Mouse (Mus musculus): ENCODE measurements around the gene Gpr35. TPM values are rescaled to one million over a fixed set of nuclear protein-coding genes. Genes with fewer than 3 reads are reported as not detected.

Gpr35 gene
- polyA plus RNA-seq, 1 experiment from 2014 or later = 0.41 TPM

- WGBS = 70% methylated on average over 2 of the region's 2 CpGs
- no peak for ATAC-seq (ENCODE audit: low FRiP score)
- no peaks in the 10 kb centered on the region for H3K27me3 ChIP-seq
- no peaks in the 10 kb centered on the region for H3K36me3 ChIP-seq
- no peak overlapping the region for H3K4me3 ChIP-seq
- no peaks in the 10 kb centered on the region for H3K9me3 ChIP-seq (replicated peaks)
- H3K27ac ChIP-seq = no peak overlapping the region
- no peak overlapping the region for H3K4me2 ChIP-seq (replicated peaks)
- H3K9ac ChIP-seq = no peak overlapping the region
- no peaks in the 10 kb centered on the region for H3K4me1 ChIP-seq
These were observed 42.2 kb downstream of the Gpr35 start for GRCm38 (mm10) chr1:92992880-92993279.

- no peak for ATAC-seq (ENCODE audit: low FRiP score)
- 84% methylated on average over 7 of the region's 7 CpGs for WGBS
- no peaks in the 10 kb centered on the region for H3K36me3 ChIP-seq
- H3K9ac ChIP-seq = no peak within 1 kb of the TSS
- no peak within 1 kb of the TSS for H3K4me2 ChIP-seq (replicated peaks)
- H3K9me3 ChIP-seq (replicated peaks) = 0 out of 2 replicates have a peak, but pooled peaks cover 3% of the 10 kb centered on the region
- H3K4me3 ChIP-seq = no peak within 1 kb of the TSS
- H3K27me3 ChIP-seq = no peaks in the 10 kb centered on the region
- no peaks in the 10 kb centered on the region for H3K4me1 ChIP-seq
- H3K27ac ChIP-seq = no peak within 1 kb of the TSS
These were observed 55.4 kb downstream of the Gpr35 start, which contains the start of gene Aqp12 for GRCm38 (mm10) chr1:93006061-93006460. Gene Aqp12 (plus strand): TSS chr1:93006334.

GRCm38 (mm10) chr1:93009196-93009595 lies 58.5 kb downstream of the Gpr35 start:
- Histone ChIP-seq H3K4me2 (replicated peaks) (no peak overlapping the region), H3K36me3 (no peaks in the 10 kb centered on the region), H3K9me3 (replicated peaks) (no peaks in the 10 kb centered on the region), H3K27me3 (no peaks in the 10 kb centered on the region), H3K4me1 (no peaks in the 10 kb centered on the region), H3K9ac (no peak overlapping the region), H3K27ac (no peak overlapping the region), H3K4me3 (no peak overlapping the region)
- ATAC-seq (ENCODE audit: low FRiP score) = no peak
- 78% methylated on average over 4 of the region's 4 CpGs for WGBS

GRCm38 (mm10) chr1:93010731-93011130 lies 60.1 kb downstream of the Gpr35 start:
- Histone ChIP-seq H3K4me3 (no peak overlapping the region), H3K9ac (no peak overlapping the region), H3K9me3 (replicated peaks) (no peaks in the 10 kb centered on the region), H3K36me3 (0 out of 2 replicates have a peak, but pooled peaks cover 6% of the 10 kb centered on the region), H3K4me2 (replicated peaks) (no peak overlapping the region), H3K27me3 (no peaks in the 10 kb centered on the region), H3K27ac (no peak overlapping the region), H3K4me1 (no peaks in the 10 kb centered on the region)
- WGBS = 26% methylated on average over 3 of the region's 3 CpGs
- ATAC-seq (ENCODE audit: low FRiP score) = no peak

GRCm38 (mm10) chr1:93012103-93012585 lies 61.5 kb downstream of the Gpr35 start:
- H3K27ac ChIP-seq = no peak overlapping the region
- H3K4me2 ChIP-seq (replicated peaks) = no peak overlapping the region
- no peaks in the 10 kb centered on the region for H3K9me3 ChIP-seq (replicated peaks)
- ATAC-seq (ENCODE audit: low FRiP score) = no peak
- H3K9ac ChIP-seq = no peak overlapping the region
- no peak overlapping the region for H3K4me3 ChIP-seq
- no peaks in the 10 kb centered on the region for H3K27me3 ChIP-seq
- peaks cover 16% of the 10 kb centered on the region for H3K36me3 ChIP-seq
- H3K4me1 ChIP-seq = no peaks in the 10 kb centered on the region
- 70% methylated on average over 7 of the region's 7 CpGs for WGBS

GRCm38 (mm10) chr1:93013367-93013766 lies 62.7 kb downstream of the Gpr35 start:
- 86% methylated on average over 4 of the region's 4 CpGs for WGBS
- no peak for ATAC-seq (ENCODE audit: low FRiP score)
- H3K9ac ChIP-seq = no peak overlapping the region
- no peaks in the 10 kb centered on the region for H3K27me3 ChIP-seq
- no peak overlapping the region for H3K4me3 ChIP-seq
- no peak overlapping the region for H3K27ac ChIP-seq
- H3K4me1 ChIP-seq = no peaks in the 10 kb centered on the region
- peaks cover 27% of the 10 kb centered on the region for H3K36me3 ChIP-seq
- H3K4me2 ChIP-seq (replicated peaks) = no peak overlapping the region
- no peaks in the 10 kb centered on the region for H3K9me3 ChIP-seq (replicated peaks)

GRCm38 (mm10) chr1:93014460-93014859 lies 63.8 kb downstream of the Gpr35 start:
- Histone ChIP-seq H3K36me3 (peaks cover 36% of the 10 kb centered on the region), H3K4me3 (no peak overlapping the region), H3K9ac (no peak overlapping the region), H3K4me1 (no peaks in the 10 kb centered on the region), H3K27me3 (no peaks in the 10 kb centered on the region), H3K9me3 (replicated peaks) (no peaks in the 10 kb centered on the region), H3K27ac (no peak overlapping the region), H3K4me2 (replicated peaks) (no peak overlapping the region)
- ATAC-seq (ENCODE audit: low FRiP score) = no peak; the same call in 1 of the 2 replicates

- 0 out of 2 replicates have a peak, but pooled peaks have one; percentile 20 for ATAC-seq (ENCODE audit: low FRiP score)
- WGBS = 64% methylated on average over 2 of the region's 2 CpGs
- peaks cover 43% of the 10 kb centered on the region for H3K36me3 ChIP-seq
These were observed 64.5 kb downstream of the Gpr35 start for GRCm38 (mm10) chr1:93015136-93015535.

GRCm38 (mm10) chr1:93018716-93019115 lies 68.1 kb downstream of the Gpr35 start:
- H3K9ac ChIP-seq = no peak overlapping the region
- 88% methylated on average over 10 of the region's 10 CpGs for WGBS
- H3K36me3 ChIP-seq = peaks cover 79% of the 10 kb centered on the region
- H3K4me2 ChIP-seq (replicated peaks) = no peak overlapping the region
- H3K27ac ChIP-seq = no peak overlapping the region
- no peaks in the 10 kb centered on the region for H3K9me3 ChIP-seq (replicated peaks)
- no peak for ATAC-seq (ENCODE audit: low FRiP score)
- H3K27me3 ChIP-seq = no peaks in the 10 kb centered on the region
- no peak overlapping the region for H3K4me3 ChIP-seq
- H3K4me1 ChIP-seq = no peaks in the 10 kb centered on the region

More at GRCm38 (mm10) chr1:93015136-93015535, 64.5 kb downstream of the Gpr35 start:
- H3K4me1 ChIP-seq = no peaks in the 10 kb centered on the region
- H3K4me2 ChIP-seq (replicated peaks) = no peak overlapping the region
- no peak overlapping the region for H3K27ac ChIP-seq
- no peak overlapping the region for H3K4me3 ChIP-seq
- no peaks in the 10 kb centered on the region for H3K9me3 ChIP-seq (replicated peaks)
- H3K9ac ChIP-seq = no peak overlapping the region
- H3K27me3 ChIP-seq = no peaks in the 10 kb centered on the region

- 88% methylated on average over 4 of the region's 4 CpGs for WGBS
- H3K36me3 ChIP-seq = peaks cover 93% of the 10 kb centered on the region
- H3K27me3 ChIP-seq = no peaks in the 10 kb centered on the region
- no peaks in the 10 kb centered on the region for H3K9me3 ChIP-seq (replicated peaks)
- ATAC-seq (ENCODE audit: low FRiP score) = no peak
- H3K27ac ChIP-seq = no peak overlapping the region
- no peak overlapping the region for H3K9ac ChIP-seq
- H3K4me3 ChIP-seq = no peak overlapping the region
- no peak overlapping the region for H3K4me2 ChIP-seq (replicated peaks)
- no peaks in the 10 kb centered on the region for H3K4me1 ChIP-seq
These were observed 69.9 kb downstream of the Gpr35 start for GRCm38 (mm10) chr1:93020602-93021001.

GRCm38 (mm10) chr1:93026600-93026999 lies 75.9 kb downstream of the Gpr35 start:
- 87% methylated on average over 8 of the region's 8 CpGs for WGBS
- Histone ChIP-seq H3K9me3 (replicated peaks) (no peaks in the 10 kb centered on the region), H3K9ac (no peak overlapping the region), H3K27ac (no peak overlapping the region), H3K4me3 (no peak overlapping the region), H3K4me2 (replicated peaks) (no peak overlapping the region), H3K36me3 (peaks cover 94% of the 10 kb centered on the region), H3K27me3 (no peaks in the 10 kb centered on the region), H3K4me1 (no peaks in the 10 kb centered on the region)
- ATAC-seq (ENCODE audit: low FRiP score) = no peak

GRCm38 (mm10) chr1:93029387-93029786 lies 78.7 kb downstream of the Gpr35 start:
- ATAC-seq (ENCODE audit: low FRiP score) = no peak

GRCm38 (mm10) chr1:93030060-93030459 lies 79.4 kb downstream of the Gpr35 start:
- no peak overlapping the region for H3K9ac ChIP-seq
- 73% methylated on average over 2 of the region's 2 CpGs for WGBS
- no peak overlapping the region for H3K4me2 ChIP-seq (replicated peaks)
- no peak overlapping the region for H3K4me3 ChIP-seq
- no peak for ATAC-seq (ENCODE audit: low FRiP score)
- H3K36me3 ChIP-seq = peaks cover 87% of the 10 kb centered on the region
- H3K9me3 ChIP-seq (replicated peaks) = no peaks in the 10 kb centered on the region
- no peak overlapping the region for H3K27ac ChIP-seq
- no peaks in the 10 kb centered on the region for H3K4me1 ChIP-seq
- no peaks in the 10 kb centered on the region for H3K27me3 ChIP-seq

More at GRCm38 (mm10) chr1:93029387-93029786, 78.7 kb downstream of the Gpr35 start:
- no peaks in the 10 kb centered on the region for H3K4me1 ChIP-seq
- no peak overlapping the region for H3K9ac ChIP-seq
- 95% methylated on average over 10 of the region's 10 CpGs for WGBS
- no peak overlapping the region for H3K4me2 ChIP-seq (replicated peaks)
- H3K4me3 ChIP-seq = no peak overlapping the region
- H3K9me3 ChIP-seq (replicated peaks) = no peaks in the 10 kb centered on the region
- H3K27ac ChIP-seq = no peak overlapping the region
- no peaks in the 10 kb centered on the region for H3K27me3 ChIP-seq
- H3K36me3 ChIP-seq = peaks cover 87% of the 10 kb centered on the region

Measured in hindbrain, embryonic 12.5 days (tissue).